Mouse (Mus musculus): ENCODE measurements around the gene Gsto2.

Gsto2 gene

GRCm38 (mm10) chr19:47857957-47858942 is 7.1 kb upstream of the Gsto2 start:
- DNase-seq (ENCODE audit: low spot score in 2 of 2) = no peak

- no peak for DNase-seq (ENCODE audit: low spot score in 2 of 2)
These were observed 6.2 kb upstream of the Gsto2 start for GRCm38 (mm10) chr19:47859180-47859579.

- no peak for DNase-seq (ENCODE audit: low spot score in 2 of 2)
These were observed 2.8 kb upstream of the Gsto2 start for GRCm38 (mm10) chr19:47862581-47862980.

- no peak for DNase-seq (ENCODE audit: low spot score in 2 of 2)
These were observed 1.3 kb upstream of the Gsto2 start for GRCm38 (mm10) chr19:47864051-47864450.

- DNase-seq (ENCODE audit: low spot score in 2 of 2) = no peak
These were observed 613 bp upstream of the Gsto2 start for GRCm38 (mm10) chr19:47864721-47865120.

GRCm38 (mm10) chr19:47867628-47868175 is 2.4 kb downstream of the Gsto2 start:
- no peak for DNase-seq (ENCODE audit: low spot score in 2 of 2)

- no peak for DNase-seq (ENCODE audit: low spot score in 2 of 2)
These were observed 3.6 kb downstream of the Gsto2 start for GRCm38 (mm10) chr19:47868951-47869350.

- DNase-seq (ENCODE audit: low spot score in 2 of 2) = no peak
These were observed 4.2 kb downstream of the Gsto2 start for GRCm38 (mm10) chr19:47869516-47869915.

- no peak for DNase-seq (ENCODE audit: low spot score in 2 of 2)
These were observed 4.8 kb downstream of the Gsto2 start for GRCm38 (mm10) chr19:47870102-47870666.

- no peak for DNase-seq (ENCODE audit: low spot score in 2 of 2)
These were observed 6.2 kb downstream of the Gsto2 start for GRCm38 (mm10) chr19:47871515-47871914.

GRCm38 (mm10) chr19:47876252-47876651 is 10.9 kb downstream of the Gsto2 start:
- no peak for DNase-seq (ENCODE audit: low spot score in 2 of 2)

- no peak for DNase-seq (ENCODE audit: low spot score in 2 of 2)
These were observed 16.2 kb downstream of the Gsto2 start for GRCm38 (mm10) chr19:47881538-47881937.

- peak; percentile 73 to 89 for DNase-seq (ENCODE audit: low spot score in 2 of 2)
These were observed 17.0 kb downstream of the Gsto2 start for GRCm38 (mm10) chr19:47882151-47882881.

GRCm38 (mm10) chr19:47882882-47883254 is 17.5 kb downstream of the Gsto2 start:
- DNase-seq (ENCODE audit: low spot score in 2 of 2) = no peak

GRCm38 (mm10) chr19:47884296-47885085 is 19.2 kb downstream of the Gsto2 start:
- DNase-seq (ENCODE audit: low spot score in 2 of 2) = no peak

- DNase-seq (ENCODE audit: low spot score in 2 of 2) = no peak
These were observed 19.9 kb downstream of the Gsto2 start for GRCm38 (mm10) chr19:47885191-47885743.

GRCm38 (mm10) chr19:47885886-47886285 is 20.6 kb downstream of the Gsto2 start:
- DNase-seq (ENCODE audit: low spot score in 2 of 2) = no peak

- DNase-seq (ENCODE audit: low spot score in 2 of 2) = peak in 1 of 2 experiments; percentile 10
These were observed 21.3 kb downstream of the Gsto2 start for GRCm38 (mm10) chr19:47886617-47887016.

GRCm38 (mm10) chr19:47887417-47887816 is 22.1 kb downstream of the Gsto2 start:
- DNase-seq (ENCODE audit: low spot score in 2 of 2) = peak in 1 of 2 experiments; percentile 31

GRCm38 (mm10) chr19:47888037-47888436 is 22.7 kb downstream of the Gsto2 start:
- DNase-seq (ENCODE audit: low spot score in 2 of 2) = peak in 1 of 2 experiments; percentile 60

All from spleen, postnatal 10 days (tissue).